Mouse (Mus musculus) cerebellum, adult 2 months (tissue): ENCODE measurements around the gene Apcs. TPM values are rescaled to one million over a fixed set of nuclear protein-coding genes. Genes with fewer than 3 reads are reported as not detected.

Experiments used
- DNase-seq, 2 experiments: peaks; one replicate each; pipeline ENCODE4 v3.0.0; 2021
- H3K27ac ChIP-seq: fragments of 200-500 bp; 2 replicates; pipeline ENCODE4 v1.5.1; 2012; ENCODE audit warnings: low read length, control low read depth, inconsistent platforms; ENCODE audit not compliant: insufficient read depth
- H3K27me3 ChIP-seq: fragments of 200-500 bp; 2 replicates; pipeline ENCODE4 v1.6.1; 2012; ENCODE audit warnings: inconsistent platforms, mild to moderate bottlenecking, low read length, moderate library complexity; ENCODE audit not compliant: control insufficient read depth, insufficient read depth
- H3K4me1 ChIP-seq: fragments of 200-500 bp; 2 replicates; pipeline ENCODE4 v1.6.1; 2011; ENCODE audit warnings: low read length; ENCODE audit not compliant: control insufficient read depth, insufficient read depth
- H3K4me3 ChIP-seq: fragments of 200-500 bp; replicated peaks from 2 replicates; pipeline ENCODE3; 2011; ENCODE audit warnings: mild to moderate bottlenecking, low read depth, low read length, control low read depth; ENCODE audit not compliant: insufficient read depth
- CTCF ChIP-seq: fragments of 200-500 bp; IDR thresholded peaks from 2 replicates; pipeline ENCODE4 v1.5.1; 2011; ENCODE audit warnings: low read depth, mild to moderate bottlenecking, control low read depth, low read length, moderate library complexity, borderline replicate concordance; ENCODE audit not compliant: insufficient read depth
- POLR2A ChIP-seq: fragments of 200-500 bp; IDR thresholded peaks from 2 replicates; pipeline ENCODE4 v1.6.1; 2011; ENCODE audit warnings: low read length, control low read depth, borderline replicate concordance; ENCODE audit not compliant: insufficient read depth
- WGBS: fragments of 180-500 bp; shearing (Covaris S2); methylation state at CpG from one replicate; pipeline ENCODE4 v1.1.7; 2018; 5-methylcytosine and 5-hydroxymethylcytosine counted together
- polyA plus RNA-seq: library from polyadenylated mRNA; depleted of rRNA; stranded (reverse); fragments of >200 nt; gene quantifications from 2 replicates; pipeline ENCODE4 v1.2.3, GENCODE M21; 2012; rRNA removed

Gene Apcs
- polyA plus RNA-seq = not detected in 2 replicates

DNA sequence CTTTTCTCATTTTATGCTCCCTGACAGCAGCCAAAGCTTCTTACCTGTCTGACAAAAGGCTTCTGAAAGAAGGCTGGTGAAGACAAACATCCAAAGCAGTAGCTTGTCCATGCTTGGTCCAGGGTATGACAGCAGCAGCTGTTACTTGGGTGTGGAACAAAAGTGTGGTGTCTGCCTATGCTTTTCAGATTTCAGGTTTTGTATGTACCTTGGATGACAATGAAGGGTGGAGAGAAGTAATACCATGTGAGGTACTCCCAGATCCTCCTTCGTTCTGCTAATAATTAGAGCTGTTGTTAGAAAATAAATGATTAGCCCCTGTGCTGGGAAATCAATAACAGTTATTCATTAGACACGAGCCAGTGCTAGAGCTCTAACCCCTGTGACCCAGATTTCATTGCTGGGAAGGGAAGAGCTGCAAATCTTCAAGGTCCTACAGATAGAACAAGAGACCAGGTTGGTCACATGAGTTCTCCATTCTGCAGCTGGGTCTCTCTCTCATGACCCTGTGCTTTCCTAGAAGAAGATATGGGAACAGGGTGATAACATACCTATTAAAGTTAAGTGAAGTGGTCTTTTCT, at the start of gene Apcs:
Gene Apcs (minus strand): TSS at position 265 of the 581 bp plus-strand sequence.
- Histone ChIP-seq H3K27ac (no peak within 1 kb of the TSS), H3K4me3 (no peak within 1 kb of the TSS), H3K27me3 (no peaks in the 10 kb centered on the region), H3K4me1 (no peaks in the 10 kb centered on the region)
- TF ChIP-seq CTCF = no peak
- TF ChIP-seq POLR2A = no peak
- WGBS = 72% methylated on average over 2 of the region's 2 CpGs
- no peak for DNase-seq

DNA sequence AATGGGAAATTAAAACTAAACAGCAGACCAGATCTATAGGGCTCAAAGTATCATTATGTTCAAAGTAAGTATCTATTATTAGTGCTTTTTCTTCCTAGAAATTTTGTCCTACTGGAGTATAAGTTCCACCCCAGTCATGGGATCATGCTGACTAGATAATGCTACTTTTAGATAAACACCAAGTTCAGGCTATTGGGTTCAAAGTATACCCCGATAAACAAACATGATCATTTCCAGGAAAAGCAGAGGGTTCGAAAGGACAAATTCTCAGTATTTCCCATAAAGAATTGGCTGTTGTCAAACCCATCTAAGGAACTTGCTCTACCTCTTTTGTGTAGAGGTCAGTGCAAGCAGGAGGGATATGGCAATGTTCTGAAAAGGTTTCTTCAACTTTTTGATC, 37.4 kb upstream of the Apcs start:
- no peak for TF ChIP-seq CTCF
- no peak for TF ChIP-seq POLR2A
- Histone ChIP-seq H3K4me1 (no peaks in the 10 kb centered on the region), H3K27me3 (no peaks in the 10 kb centered on the region), H3K27ac (no peak overlapping the region), H3K4me3 (no peak overlapping the region)
- no peak for DNase-seq
- 90% methylated on average over 2 of the region's 2 CpGs for WGBS

DNA sequence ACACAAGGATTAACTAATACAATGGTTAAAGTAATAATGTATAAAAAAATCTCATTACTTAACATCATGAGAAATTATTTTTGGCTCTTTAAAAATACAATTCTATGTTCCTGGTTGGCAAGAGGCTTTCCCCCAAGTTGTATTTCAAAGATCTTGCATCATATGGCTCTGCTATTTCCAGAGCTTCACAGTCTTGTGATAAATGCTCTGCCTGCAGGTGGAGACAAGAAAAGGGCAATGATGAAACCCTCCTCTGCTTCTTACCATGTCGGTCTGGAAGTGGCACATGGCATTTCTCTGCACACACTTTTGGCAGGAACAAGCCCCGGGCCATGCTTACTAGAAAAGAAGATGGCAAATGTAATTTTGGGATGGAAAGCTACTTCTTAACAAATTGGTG, 23.6 kb upstream of the Apcs start:
- H3K4me3 ChIP-seq = no peak overlapping the region
- WGBS = 76% methylated on average over 2 of the region's 2 CpGs
- TF ChIP-seq POLR2A (no peak), CTCF (no peak)
- DNase-seq = no peak
- no peaks in the 10 kb centered on the region for H3K4me1 ChIP-seq
- no peaks in the 10 kb centered on the region for H3K27me3 ChIP-seq
- H3K27ac ChIP-seq = no peak overlapping the region

DNA sequence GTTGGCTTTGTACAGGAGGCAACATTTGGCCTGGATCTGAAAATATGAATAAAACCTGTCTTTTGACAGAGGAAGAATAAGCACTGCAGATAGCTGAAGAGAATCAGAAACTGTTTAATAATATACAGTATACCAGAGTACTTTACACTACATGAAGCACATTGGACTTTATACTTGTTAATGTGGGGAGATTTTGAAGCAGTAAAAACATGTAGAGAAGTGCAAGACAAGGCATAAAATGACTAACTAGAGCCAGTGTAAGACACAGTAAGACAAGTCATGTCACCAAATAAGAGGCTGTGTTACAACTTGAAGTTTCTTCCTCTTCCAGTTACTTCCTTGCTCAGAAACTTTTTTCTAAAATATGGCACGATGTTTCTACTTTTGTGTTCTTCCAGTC, 22.3 kb upstream of the Apcs start:
- TF ChIP-seq CTCF (no peak), POLR2A (no peak)

DNA sequence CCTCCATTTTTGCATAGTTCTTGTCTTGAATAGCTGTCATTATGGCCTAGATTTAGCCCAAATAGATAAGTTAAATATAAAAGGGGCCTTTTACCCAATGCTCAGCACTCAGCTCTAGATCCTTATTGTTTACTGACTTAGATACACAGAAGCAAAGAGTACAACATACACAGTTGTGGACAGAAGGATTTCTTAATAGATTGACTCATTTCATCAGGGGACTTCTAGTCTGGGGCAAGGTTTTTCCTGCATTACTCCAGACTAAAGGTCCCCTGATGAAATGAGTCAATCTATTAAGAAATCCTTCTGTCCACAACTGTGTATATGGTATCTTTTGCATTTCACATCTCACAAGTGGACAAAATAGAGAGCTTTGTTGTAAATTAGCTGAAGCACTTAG, 8.5 kb upstream of the Apcs start:
- no peak for TF ChIP-seq POLR2A
- TF ChIP-seq CTCF = no peak
- no peak overlapping the region for H3K27ac ChIP-seq
- DNase-seq = no peak
- no peaks in the 10 kb centered on the region for H3K27me3 ChIP-seq
- no peak overlapping the region for H3K4me3 ChIP-seq
- H3K4me1 ChIP-seq = no peaks in the 10 kb centered on the region

More for the DNA sequence above, 22.3 kb upstream of the Apcs start:
- Histone ChIP-seq H3K4me3 (no peak overlapping the region), H3K4me1 (no peaks in the 10 kb centered on the region), H3K27me3 (no peaks in the 10 kb centered on the region), H3K27ac (no peak overlapping the region)
- no peak for DNase-seq
- WGBS = 84% methylated on average over 1 of the region's 1 CpGs

DNA sequence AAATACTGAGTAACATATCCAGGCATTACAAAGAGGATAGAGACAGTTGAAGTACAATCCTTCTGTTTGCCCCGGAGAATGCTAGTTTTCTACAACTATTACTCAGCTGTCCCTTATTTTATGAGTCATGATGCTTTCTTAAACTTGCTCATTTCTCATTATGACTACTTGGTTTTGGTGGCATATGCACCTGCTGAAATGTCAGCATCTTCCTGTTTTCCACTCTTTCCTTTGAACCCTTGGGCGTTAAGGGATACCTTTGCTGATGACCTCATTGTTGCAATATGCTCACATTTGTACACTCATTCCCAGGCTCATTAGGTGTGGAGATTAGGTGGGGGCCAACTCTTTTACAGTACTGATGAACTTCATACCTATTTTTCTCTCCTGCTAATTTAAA, 594 bp upstream of the Apcs start:
- H3K27me3 ChIP-seq = no peaks in the 10 kb centered on the region
- H3K4me3 ChIP-seq = no peak overlapping the region
- 91% methylated on average over 2 of the region's 2 CpGs for WGBS
- no peak for DNase-seq
- no peaks in the 10 kb centered on the region for H3K4me1 ChIP-seq
- TF ChIP-seq POLR2A = no peak
- no peak for TF ChIP-seq CTCF
- H3K27ac ChIP-seq = no peak overlapping the region

DNA sequence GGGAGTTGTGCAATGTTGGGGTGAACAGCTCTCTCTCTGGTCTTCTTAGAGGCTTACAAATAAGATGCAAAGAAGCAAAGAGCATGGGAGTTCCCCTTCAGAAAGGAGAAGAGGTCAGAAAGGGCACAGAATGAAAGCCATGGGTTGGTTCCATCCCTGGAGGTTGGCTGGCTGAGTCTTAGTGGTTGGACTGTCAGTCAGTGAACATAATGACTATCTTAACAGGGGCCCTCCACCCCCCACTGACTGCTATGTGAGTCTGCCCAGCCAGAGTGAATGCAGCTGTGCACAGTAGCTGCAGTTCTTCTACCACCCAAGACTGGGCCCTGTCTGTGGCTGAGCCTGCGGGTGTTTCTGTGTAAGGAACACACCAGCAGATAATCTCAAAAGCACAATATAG, 18.2 kb downstream of the Apcs start:
- TF ChIP-seq POLR2A (no peak), CTCF (no peak)
- no peak for DNase-seq
- WGBS = 43% methylated on average over 1 of the region's 1 CpGs
- Histone ChIP-seq H3K27me3 (no peaks in the 10 kb centered on the region), H3K4me1 (no peaks in the 10 kb centered on the region), H3K27ac (no peak overlapping the region), H3K4me3 (no peak overlapping the region)

DNA sequence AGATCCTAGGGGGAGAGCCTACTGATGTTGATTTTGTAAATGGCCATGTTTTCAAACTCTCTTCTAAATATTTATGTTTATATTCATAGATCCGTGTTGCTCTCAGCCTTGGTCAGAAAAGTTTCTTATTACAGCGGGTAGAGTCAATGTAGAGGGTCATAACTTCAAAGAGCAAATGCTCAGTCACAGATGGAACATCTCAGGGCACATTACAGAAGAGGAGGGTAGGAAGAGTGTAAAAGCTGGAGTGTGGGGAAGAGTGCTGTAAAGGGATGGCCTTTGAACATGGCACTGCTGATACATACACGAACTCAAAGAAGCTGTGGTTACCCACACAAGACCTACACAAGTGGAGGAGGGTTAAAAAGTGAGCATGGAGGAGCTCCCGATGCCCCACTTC, 19.6 kb downstream of the Apcs start:
- DNase-seq = no peak
- Histone ChIP-seq H3K4me1 (no peaks in the 10 kb centered on the region), H3K27me3 (no peaks in the 10 kb centered on the region), H3K27ac (no peak overlapping the region), H3K4me3 (no peak overlapping the region)
- TF ChIP-seq CTCF (no peak), POLR2A (no peak)
- 87% methylated on average over 4 of the region's 4 CpGs for WGBS

DNA sequence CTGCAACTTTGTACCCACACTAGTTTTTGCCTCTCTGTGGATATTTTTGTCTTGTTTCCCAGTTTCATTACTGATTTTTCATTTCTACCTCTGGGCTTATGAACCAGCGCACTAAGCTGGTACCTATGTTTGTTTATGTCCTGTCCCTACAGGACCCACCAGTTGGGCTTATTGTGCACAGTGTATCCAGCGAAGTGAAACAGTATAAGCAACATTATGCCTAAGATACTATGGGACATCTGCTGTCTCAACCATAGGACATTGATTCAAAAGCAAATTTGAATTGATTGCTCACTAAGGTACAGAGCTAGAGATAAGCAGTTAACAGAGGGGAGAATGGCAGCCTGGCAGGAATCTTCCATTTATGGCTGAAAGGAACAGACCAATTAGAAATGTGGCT, 46.7 kb downstream of the Apcs start:
- no peak for DNase-seq
- 93% methylated on average over 2 of the region's 2 CpGs for WGBS
- Histone ChIP-seq H3K27ac (no peak overlapping the region), H3K4me3 (no peak overlapping the region), H3K27me3 (no peaks in the 10 kb centered on the region), H3K4me1 (no peaks in the 10 kb centered on the region)
- TF ChIP-seq POLR2A (no peak), CTCF (no peak)
